In the genomic region with DNA sequence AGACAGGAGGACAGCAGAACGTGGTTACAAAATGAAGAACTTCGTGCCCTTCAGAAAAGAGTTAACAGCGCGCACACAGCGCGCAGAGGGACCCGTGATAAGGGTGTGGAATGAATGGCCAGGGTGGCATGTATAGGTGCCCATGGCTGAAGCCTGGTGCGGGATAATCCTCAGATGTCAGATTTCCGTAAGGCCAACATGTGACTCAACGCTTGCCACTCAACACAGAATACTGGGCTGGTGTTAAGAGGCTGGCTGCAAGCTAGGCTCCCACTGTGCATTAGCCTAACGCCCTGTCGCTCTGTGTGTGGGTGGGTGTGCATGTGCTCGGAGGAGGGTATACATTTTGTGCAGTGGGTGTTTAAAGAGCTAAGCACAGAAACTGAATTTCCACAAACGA, we compare ENCODE assay signal across 9 mouse cellular contexts. TPM values are rescaled to one million over a fixed set of nuclear protein-coding genes. Genes with fewer than 3 reads are reported as not detected.
DNase-seq lines count a peak whose midpoint lies in the region; ATAC-seq and TF ChIP-seq lines count a peak whose summit lies in the region.
"Had no signal": no experiment of that assay in that cellular context is flagged by ENCODE, and none has a peak within 500 bp of the region (broad histone marks: within the 10 kb centered on the region; RNA-seq: fewer than 3 reads in every experiment).

No protein-coding gene starts in this region.

- 67% methylated on average over 14 of the region's 14 CpGs for WGBS in intestine, embryonic 16.5 days

- peaks cover 40% of the 10 kb centered on the region for H3K4me1 ChIP-seq in intestine, embryonic 16.5 days (ENCODE audit: control insufficient read depth, insufficient read depth, low read length)

- peak overlapping the region; percentile 44 for H3K4me3 ChIP-seq in layer of hippocampus, adult 2 months
- H3K4me3 ChIP-seq in intestine, embryonic 16.5 days (ENCODE audit: low read length) = no peak overlapping the region

- peak overlapping the region; percentile 77 for H3K27ac ChIP-seq in layer of hippocampus, adult 2 months
- peak overlapping the region; percentile 6; the same call in 1 of the 2 replicates for H3K27ac ChIP-seq in intestine, embryonic 16.5 days (ENCODE audit: low read length)

- no peak overlapping the region for H3K9ac ChIP-seq in intestine, embryonic 16.5 days (ENCODE audit: low read depth, low read length)

- no peak overlapping the region for H3K4me2 ChIP-seq in intestine, embryonic 16.5 days (ENCODE audit: low read depth, low read length)

- H3K36me3 ChIP-seq in intestine, embryonic 16.5 days (ENCODE audit: control insufficient read depth, insufficient read depth, low read length) = no peaks in the 10 kb centered on the region

- no peak for TF ChIP-seq CTCF in layer of hippocampus, adult 2 months (conservative IDR thresholded peaks at IDR 0.05)

- no peaks in the 10 kb centered on the region for H3K9me3 ChIP-seq in intestine, embryonic 16.5 days (ENCODE audit: control insufficient read depth, low read length)

- H3K27me3 ChIP-seq in intestine, embryonic 16.5 days (replicated peaks; ENCODE audit: control insufficient read depth, insufficient read depth, low read length) = no peaks in the 10 kb centered on the region
- H3K27me3 ChIP-seq: Patski had no signal

- DNase-seq in layer of hippocampus, adult 2 months (ENCODE audit: low spot score in 2 of 2) = peak; percentile 38 to 55
- no peak for DNase-seq in layer of hippocampus, postnatal 10 days (ENCODE audit: low spot score in 2 of 2)
- DNase-seq in frontal cortex, adult 2 months (ENCODE audit: extremely low spot score in 1 of 2, low spot score in 1 of 2) = peak; percentile 63 to 76
- DNase-seq in right cerebral cortex, postnatal 14 days = peak; percentile 53
- DNase-seq in MN1 (ENCODE audit: low spot score) = no peak
- no peak for DNase-seq in urinary bladder, postnatal 4 days (ENCODE audit: low spot score in 2 of 2)
- no peak for DNase-seq in adrenal gland, adult (ENCODE audit: inconsistent age in 2 of 2, low spot score in 1 of 2)

- ATAC-seq in intestine, embryonic 16.5 days = no peak
- ATAC-seq: Patski had no signal

RNA-seq across cellular contexts. Expression of gene Slc4a4, which starts 47.3 kb away (rescaled TPM):
- 100 to 1,000 TPM; 154 to 161 TPM for total RNA-seq in layer of hippocampus, adult 2 months (2021)
- 100 to 1,000 TPM; 123 to 128 TPM for total RNA-seq in layer of hippocampus, postnatal 10 days (2021)
- polyA plus RNA-seq in frontal cortex, adult 2 months (2012; rRNA removed) = 73.9 and 74.4 TPM in 2 replicates
- 2.4 and 2.6 TPM in 2 replicates for polyA plus RNA-seq in intestine, embryonic 16.5 days (2015; fragmentation: Nextera tagmentation; extraction: Ambion mirVana)

Comparison
In these comparisons a context has a peak if more than half of its experiments do, and no peak if none do; other contexts are left out.
1. DNase-seq: peak in layer of hippocampus, adult 2 months (2 of 2), frontal cortex, adult 2 months (2 of 2) and right cerebral cortex, postnatal 14 days (single experiment); none in layer of hippocampus, postnatal 10 days (0 of 2), MN1 (single experiment), urinary bladder, postnatal 4 days (0 of 2) and adrenal gland, adult (0 of 2).